Mouse (Mus musculus) heart, adult 2 months (tissue): ENCODE measurements at regions not wholly inside any gene's neighbourhood (a gene's known extent, or its start where the extent isn't known, plus 50 kb on each side); places are given as distances from the start of the nearest gene placed in this dataset.

Experiments
- CTCF ChIP-seq: fragments of 200-600 bp; IDR thresholded peaks from 2 replicates; pipeline ENCODE4 v1.8.1; 2022; ENCODE audit warnings: antibody characterized with exemption, mild to moderate bottlenecking, moderate library complexity
- POLR2A ChIP-seq: fragments of 200-500 bp; IDR thresholded peaks from 2 replicates; pipeline ENCODE4 v1.6.1; 2011; ENCODE audit warnings: mild to moderate bottlenecking, low read depth, low read length, control low read depth; ENCODE audit not compliant: insufficient read depth

DNA sequence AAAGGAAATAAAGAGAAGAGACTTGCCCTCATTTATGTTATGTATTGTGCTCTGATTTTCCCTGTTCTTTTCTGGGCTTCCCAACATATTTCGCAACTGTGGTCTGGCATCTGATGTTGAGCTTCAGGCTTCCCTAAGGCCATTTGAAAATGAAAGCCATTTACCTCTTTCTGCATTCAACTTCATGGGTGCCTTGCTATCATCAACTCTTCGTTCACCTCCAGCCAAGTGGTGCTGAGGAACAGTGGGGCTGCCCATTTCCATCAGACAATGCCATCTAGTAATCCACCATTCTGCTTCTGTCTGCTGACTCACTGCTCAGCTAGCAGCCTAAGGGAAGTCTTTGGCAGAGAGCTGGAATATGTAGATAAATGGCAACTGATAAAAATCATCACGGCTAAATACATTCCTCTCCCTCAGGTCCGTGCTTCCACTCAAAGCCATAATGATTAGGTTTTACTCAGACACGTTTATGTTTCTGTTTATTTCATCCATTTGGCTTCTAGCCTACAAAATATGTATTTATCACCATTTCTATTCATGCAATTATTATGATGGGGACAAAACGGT is 394.4 kb upstream of the Syt1 start:
- TF ChIP-seq CTCF, result no peak
- no peak for TF ChIP-seq POLR2A
